Mouse (Mus musculus) liver, embryonic 12.5 days (tissue): ENCODE data around the gene Abhd10. TPM values are rescaled to one million over a fixed set of nuclear protein-coding genes. Genes with fewer than 3 reads are reported as not detected.

Experiments used
- ATAC-seq: fragments of 200-750 bp; cut with Nextera tagmentation; 2 replicates; pipeline ENCODE4 v1.8.0; 2017; ENCODE audit warnings: moderate number of reproducible peaks, mild to moderate bottlenecking, moderate library complexity
- H3K27ac ChIP-seq: fragments of 300-500 bp; sonication (generic); 2 replicates; pipeline ENCODE4 v1.5.1; 2016; ENCODE audit warnings: mild to moderate bottlenecking
- H3K27me3 ChIP-seq: fragments of 300-500 bp; sonication (generic); replicated peaks from 2 replicates; pipeline ENCODE4 v1.6.1; 2016; ENCODE audit warnings: mild to moderate bottlenecking, moderate library complexity
- H3K36me3 ChIP-seq: fragments of 300-500 bp; sonication (generic); 2 replicates; pipeline ENCODE4 v1.6.1; 2016; ENCODE audit warnings: mild to moderate bottlenecking, moderate library complexity
- H3K4me1 ChIP-seq: fragments of 300-500 bp; sonication (generic); 2 replicates; pipeline ENCODE4 v1.6.1; 2016
- H3K4me2 ChIP-seq: fragments of 300-500 bp; sonication (generic); 2 replicates; pipeline ENCODE4 v1.6.1; 2016; ENCODE audit warnings: mild to moderate bottlenecking, moderate library complexity
- H3K4me3 ChIP-seq: fragments of 300-500 bp; sonication (generic); 2 replicates; pipeline ENCODE4 v1.5.1; 2016; ENCODE audit warnings: mild to moderate bottlenecking, moderate library complexity
- H3K9ac ChIP-seq: fragments of 300-500 bp; sonication (generic); 2 replicates; pipeline ENCODE4 v1.6.1; 2016; ENCODE audit warnings: mild to moderate bottlenecking, moderate library complexity
- H3K9me3 ChIP-seq: fragments of 300-500 bp; sonication (generic); replicated peaks from 2 replicates; pipeline ENCODE4 v1.6.1; 2016; ENCODE audit warnings: mild to moderate bottlenecking, moderate library complexity
- WGBS: fragments of 180-500 bp; shearing (Covaris S2); methylation state at CpG from one replicate; pipeline ENCODE4 v1.1.7; 2016; ENCODE audit not compliant: insufficient replicate concordance; 5-methylcytosine and 5-hydroxymethylcytosine counted together
- polyA plus RNA-seq: library from polyadenylated mRNA; unstranded; fragments of >200 nt; fragmentation: Nextera tagmentation; extraction: Ambion mirVana; gene quantifications from 2 replicates; pipeline ENCODE4 v1.2.1, GENCODE M21; 2016

The Abhd10 gene
- polyA plus RNA-seq, 1 experiment from 2014 or later, result 24.3 TPM

- 66% methylated on average over 3 of the region's 3 CpGs for WGBS
- Histone ChIP-seq H3K9me3 (no peaks in the 10 kb centered on the region), H3K27ac (no peak overlapping the region), H3K4me1 (no peaks in the 10 kb centered on the region), H3K27me3 (no peaks in the 10 kb centered on the region), H3K4me2 (no peak overlapping the region), H3K9ac (no peak overlapping the region), H3K4me3 (no peak overlapping the region), H3K36me3 (no peaks in the 10 kb centered on the region)
- ATAC-seq, result no peak
Measured at GRCm38 (mm10) chr16:45692851-45693250, 49.9 kb downstream of the Abhd10 start.

GRCm38 (mm10) chr16:45690178-45690577 is 52.6 kb downstream of the Abhd10 start:
- ATAC-seq, result no peak
- Histone ChIP-seq H3K4me3 (no peak overlapping the region), H3K27ac (no peak overlapping the region), H3K4me2 (no peak overlapping the region), H3K27me3 (no peaks in the 10 kb centered on the region), H3K36me3 (no peaks in the 10 kb centered on the region), H3K9ac (no peak overlapping the region), H3K9me3 (no peaks in the 10 kb centered on the region), H3K4me1 (no peaks in the 10 kb centered on the region)
- 48% methylated on average over 4 of the region's 4 CpGs for WGBS

GRCm38 (mm10) chr16:45686833-45687232 is 55.9 kb downstream of the Abhd10 start:
- H3K4me3 ChIP-seq, result no peak overlapping the region
- no peaks in the 10 kb centered on the region for H3K27me3 ChIP-seq
- H3K9ac ChIP-seq, result no peak overlapping the region
- no peak for ATAC-seq
- no peak overlapping the region for H3K4me2 ChIP-seq
- H3K9me3 ChIP-seq, result no peaks in the 10 kb centered on the region
- H3K4me1 ChIP-seq, result no peaks in the 10 kb centered on the region
- no peaks in the 10 kb centered on the region for H3K36me3 ChIP-seq
- 51% methylated on average over 3 of the region's 3 CpGs for WGBS
- H3K27ac ChIP-seq, result no peak overlapping the region

GRCm38 (mm10) chr16:45685295-45685694 is 57.5 kb downstream of the Abhd10 start:
- Histone ChIP-seq H3K9me3 (no peaks in the 10 kb centered on the region), H3K4me3 (no peak overlapping the region), H3K9ac (no peak overlapping the region), H3K27me3 (no peaks in the 10 kb centered on the region), H3K4me1 (no peaks in the 10 kb centered on the region), H3K4me2 (no peak overlapping the region), H3K36me3 (no peaks in the 10 kb centered on the region), H3K27ac (no peak overlapping the region)
- WGBS, result 61% methylated on average over 3 of the region's 3 CpGs
- no peak for ATAC-seq

GRCm38 (mm10) chr16:45684815-45685214 is 57.9 kb downstream of the Abhd10 start:
- WGBS, result 12% methylated on average over 8 of the region's 8 CpGs
- no peak overlapping the region for H3K27ac ChIP-seq

More at GRCm38 (mm10) chr16:45684815-45685214, 57.9 kb downstream of the Abhd10 start:
- Histone ChIP-seq H3K4me1 (no peaks in the 10 kb centered on the region), H3K9ac (no peak overlapping the region), H3K4me3 (no peak overlapping the region), H3K9me3 (no peaks in the 10 kb centered on the region), H3K27me3 (no peaks in the 10 kb centered on the region), H3K36me3 (no peaks in the 10 kb centered on the region), H3K4me2 (no peak overlapping the region)
- ATAC-seq, result no peak

Other genes starting within 250 kb of the Abhd10 start
- not detected in 2 replicates for gene Gm609, start 250.0 kb downstream of the Abhd10 start, polyA plus RNA-seq
- gene Gm17783, start 210.9 kb downstream of the Abhd10 start, polyA plus RNA-seq, result not detected in 2 replicates
- gene Slc9c1, start 207.6 kb downstream of the Abhd10 start, polyA plus RNA-seq, result not detected in 2 replicates
- 1.8 and 2.3 TPM in 2 replicates for gene Gcsam, start 132.6 kb downstream of the Abhd10 start, polyA plus RNA-seq
- 0.44 and 0.54 TPM in 2 replicates for gene BC016579, start 88.9 kb downstream of the Abhd10 start, polyA plus RNA-seq
- 0.29 and 0.44 TPM in 2 replicates for gene Tmprss7, start 49.3 kb downstream of the Abhd10 start, polyA plus RNA-seq
- 0.76 and 0.77 TPM in 2 replicates for gene Tagln3, start 18.3 kb downstream of the Abhd10 start, polyA plus RNA-seq
- gene Phldb2, start 210.6 kb upstream of the Abhd10 start, polyA plus RNA-seq, result 17.4 TPM in 2 replicates